Mouse (Mus musculus) myocyte (in vitro differentiated cells): ENCODE measurements at regions not wholly inside any gene's neighbourhood (a gene's known extent, or its start where the extent isn't known, plus 50 kb on each side); places are given as distances from the start of the nearest gene placed in this dataset.

Experiments used
- CEBPB ChIP-seq: IDR thresholded peaks from 2 replicates; pipeline ENCODE4 v1.6.1; 2011; ENCODE audit warnings: mild to moderate bottlenecking, moderate library complexity; ENCODE audit not compliant: poor library complexity, insufficient read depth, severe bottlenecking
- E2F4 ChIP-seq: IDR thresholded peaks from one replicate; pipeline ENCODE4 v1.6.1; 2011; ENCODE audit warnings: mild to moderate bottlenecking, control low read depth, moderate library complexity; ENCODE audit not compliant: insufficient read depth
- MAX ChIP-seq: IDR thresholded peaks from one replicate; pipeline ENCODE4 v1.6.1; 2011; ENCODE audit warnings: low read depth, mild to moderate bottlenecking, control low read depth
- MYOD1 ChIP-seq, 3 experiments: IDR thresholded peaks; one replicate each; pipeline ENCODE4 v1.6.1; 2011; ENCODE audit warnings: control low read depth in 2 of 3, low read depth in 2 of 3, mild to moderate bottlenecking in 2 of 3, moderate library complexity in 1 of 3; ENCODE audit not compliant: insufficient read length in 2 of 3, control insufficient read depth in 1 of 3
- MYOG ChIP-seq, 3 experiments: IDR thresholded peaks; one replicate each; pipeline ENCODE4 v1.6.1; 2011; ENCODE audit warnings: control low read depth in 2 of 3, low read depth in 2 of 3, mild to moderate bottlenecking in 2 of 3; ENCODE audit not compliant: insufficient read length in 2 of 3, control insufficient read depth in 1 of 3, insufficient read depth in 1 of 3
- POLR2A ChIP-seq: IDR thresholded peaks from one replicate; pipeline ENCODE4 v1.6.1; 2011; ENCODE audit warnings: low read depth, mild to moderate bottlenecking, control low read depth, moderate library complexity; ENCODE audit not compliant: insufficient read length
- POLR2AphosphoS2 ChIP-seq: IDR thresholded peaks from one replicate; pipeline ENCODE4 v1.6.1; 2011; ENCODE audit warnings: low read depth, control low read depth; ENCODE audit not compliant: insufficient read length
- REST ChIP-seq: IDR thresholded peaks from one replicate; pipeline ENCODE4 v1.6.1; 2011; ENCODE audit warnings: mild to moderate bottlenecking, control low read depth, moderate library complexity; ENCODE audit not compliant: insufficient read depth, insufficient read length
- SRF ChIP-seq: IDR thresholded peaks from one replicate; pipeline ENCODE4 v1.6.1; 2011; ENCODE audit warnings: low read depth; ENCODE audit not compliant: control insufficient read depth, insufficient read length
- TCF12 ChIP-seq: IDR thresholded peaks from one replicate; pipeline ENCODE4 v1.6.1; 2011; ENCODE audit warnings: mild to moderate bottlenecking, control low read depth; ENCODE audit not compliant: poor library complexity, insufficient read depth, severe bottlenecking
- TCF3 ChIP-seq: IDR thresholded peaks from one replicate; pipeline ENCODE4 v1.6.1; 2011; ENCODE audit warnings: low read depth, control low read depth; ENCODE audit not compliant: insufficient read length
- USF1 ChIP-seq: IDR thresholded peaks from one replicate; pipeline ENCODE4 v1.6.1; 2011; ENCODE audit warnings: low read depth, mild to moderate bottlenecking, control low read depth, moderate library complexity

DNA sequence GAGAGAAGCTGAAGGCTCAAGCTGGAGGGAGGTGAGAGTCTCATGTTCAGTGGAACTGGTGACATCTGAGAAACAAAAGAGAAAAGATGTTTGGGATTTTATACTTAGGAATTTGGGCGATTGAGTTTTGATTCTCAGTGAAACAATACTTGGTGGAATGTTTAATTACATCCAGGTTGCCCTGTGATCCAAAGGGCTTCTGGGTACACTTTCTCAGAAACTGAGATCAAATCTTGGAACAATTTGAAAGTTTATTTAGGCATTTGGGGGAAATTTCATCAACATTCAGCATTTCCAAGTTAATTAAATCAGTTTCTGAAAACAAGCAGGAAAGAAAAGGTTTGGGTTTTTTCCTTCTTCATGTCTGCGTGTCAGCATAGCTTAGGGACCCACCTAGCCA lies 214.7 kb upstream of the Tet2 start:
- TF ChIP-seq POLR2A (no peak), MYOG (IDR thresholded peaks at IDR 0.05; ENCODE audit: control insufficient read depth in 1 of 3, insufficient read depth in 1 of 3, insufficient read length in 2 of 3, low read depth in 2 of 3) (no peak), TCF12 (no peak), MAX (no peak), MYOD1 (IDR thresholded peaks at IDR 0.05; ENCODE audit: control insufficient read depth in 1 of 3, insufficient read length in 2 of 3, low read depth in 2 of 3) (no peak), REST (no peak), POLR2AphosphoS2 (no peak), CEBPB (no peak), SRF (no peak), USF1 (no peak), E2F4 (no peak), TCF3 (no peak)
